Mouse (Mus musculus): ENCODE data around the gene Clrn2. TPM values are rescaled to one million over a fixed set of nuclear protein-coding genes. Genes with fewer than 3 reads are reported as not detected.
"Not testable (repeated sequence)": the region's sequence is repeated elsewhere in the genome, so short reads cannot be mapped to it uniquely, and the experiment has no call there.

Gene Clrn2
- 0.18 and 0.50 TPM in 2 replicates for polyA plus RNA-seq (2015; fragmentation: Nextera tagmentation; extraction: Ambion mirVana)

GRCm38 (mm10) chr5:45453451-45453850, at the start of gene Clrn2:
Gene Clrn2 (plus strand): TSS chr5:45453751.
- no peak within 1 kb of the TSS for H3K9ac ChIP-seq
- peaks cover 13% of the 10 kb centered on the region for H3K4me1 ChIP-seq
- H3K9me3 ChIP-seq: no peaks in the 10 kb centered on the region
- H3K36me3 ChIP-seq (replicated peaks): no peaks in the 10 kb centered on the region
- no peaks in the 10 kb centered on the region for H3K27me3 ChIP-seq (replicated peaks)
- H3K4me3 ChIP-seq: no peak within 1 kb of the TSS
- WGBS: 73% methylated on average over 6 of the region's 6 CpGs
- H3K27ac ChIP-seq: no peak within 1 kb of the TSS
- H3K4me2 ChIP-seq: no peak within 1 kb of the TSS
- ATAC-seq (replicated peaks): no peak

- Histone ChIP-seq H3K36me3 (replicated peaks) (no peaks in the 10 kb centered on the region), H3K27me3 (replicated peaks) (no peaks in the 10 kb centered on the region), H3K4me3 (no peak overlapping the region), H3K9ac (no peak overlapping the region), H3K27ac (no peak overlapping the region), H3K9me3 (no peaks in the 10 kb centered on the region), H3K4me1 (0 out of 2 replicates have a peak, but pooled peaks cover 5% of the 10 kb centered on the region), H3K4me2 (no peak overlapping the region)
- ATAC-seq (replicated peaks): no peak
- 74% methylated on average over 2 of the region's 2 CpGs for WGBS
Measured at GRCm38 (mm10) chr5:45406129-45406528, 47.4 kb upstream of the Clrn2 start.

DNA sequence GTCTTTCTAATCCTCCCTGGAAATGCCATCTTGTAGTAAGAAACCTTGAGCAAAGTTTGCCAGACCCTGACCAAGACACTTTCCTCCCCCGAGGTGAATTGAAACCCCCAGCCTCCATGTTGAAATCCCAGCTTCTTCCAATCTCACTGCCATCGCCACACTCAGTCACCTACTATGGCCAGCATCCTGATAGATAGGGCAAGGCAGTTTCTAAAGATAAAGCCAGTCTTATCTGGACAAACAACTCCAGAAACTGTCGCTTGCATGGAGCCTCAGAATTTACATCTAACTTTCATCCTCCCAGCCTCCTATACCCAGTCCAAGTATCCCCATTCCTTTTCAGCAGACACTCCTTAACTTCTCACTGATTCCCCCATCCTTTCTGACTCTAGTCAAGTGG, 37.1 kb upstream of the Clrn2 start:
- 95% methylated on average over 3 of the region's 3 CpGs for WGBS
- no peak overlapping the region for H3K4me3 ChIP-seq
- H3K4me2 ChIP-seq: no peak overlapping the region
- H3K36me3 ChIP-seq (replicated peaks): no peaks in the 10 kb centered on the region
- no peak for ATAC-seq (replicated peaks)
- H3K9ac ChIP-seq: no peak overlapping the region
- no peaks in the 10 kb centered on the region for H3K9me3 ChIP-seq
- no peaks in the 10 kb centered on the region for H3K4me1 ChIP-seq
- H3K27ac ChIP-seq: no peak overlapping the region
- no peaks in the 10 kb centered on the region for H3K27me3 ChIP-seq (replicated peaks)

- ATAC-seq (replicated peaks): no peak
- H3K27ac ChIP-seq: no peak overlapping the region
- no peak overlapping the region for H3K4me3 ChIP-seq
- no peak overlapping the region for H3K9ac ChIP-seq
- H3K36me3 ChIP-seq (replicated peaks): no peaks in the 10 kb centered on the region
- H3K27me3 ChIP-seq (replicated peaks): no peaks in the 10 kb centered on the region
- 84% methylated on average over 3 of the region's 3 CpGs for WGBS
- H3K4me1 ChIP-seq: no peaks in the 10 kb centered on the region
- no peak overlapping the region for H3K4me2 ChIP-seq
- H3K9me3 ChIP-seq: no peaks in the 10 kb centered on the region
Measured at GRCm38 (mm10) chr5:45417859-45418443, 35.6 kb upstream of the Clrn2 start.

GRCm38 (mm10) chr5:45419841-45420638, 33.5 kb upstream of the Clrn2 start:
- no peak for ATAC-seq (replicated peaks)
- WGBS: 78% methylated on average over 10 of the region's 10 CpGs
- H3K9me3 ChIP-seq: no peaks in the 10 kb centered on the region

DNA sequence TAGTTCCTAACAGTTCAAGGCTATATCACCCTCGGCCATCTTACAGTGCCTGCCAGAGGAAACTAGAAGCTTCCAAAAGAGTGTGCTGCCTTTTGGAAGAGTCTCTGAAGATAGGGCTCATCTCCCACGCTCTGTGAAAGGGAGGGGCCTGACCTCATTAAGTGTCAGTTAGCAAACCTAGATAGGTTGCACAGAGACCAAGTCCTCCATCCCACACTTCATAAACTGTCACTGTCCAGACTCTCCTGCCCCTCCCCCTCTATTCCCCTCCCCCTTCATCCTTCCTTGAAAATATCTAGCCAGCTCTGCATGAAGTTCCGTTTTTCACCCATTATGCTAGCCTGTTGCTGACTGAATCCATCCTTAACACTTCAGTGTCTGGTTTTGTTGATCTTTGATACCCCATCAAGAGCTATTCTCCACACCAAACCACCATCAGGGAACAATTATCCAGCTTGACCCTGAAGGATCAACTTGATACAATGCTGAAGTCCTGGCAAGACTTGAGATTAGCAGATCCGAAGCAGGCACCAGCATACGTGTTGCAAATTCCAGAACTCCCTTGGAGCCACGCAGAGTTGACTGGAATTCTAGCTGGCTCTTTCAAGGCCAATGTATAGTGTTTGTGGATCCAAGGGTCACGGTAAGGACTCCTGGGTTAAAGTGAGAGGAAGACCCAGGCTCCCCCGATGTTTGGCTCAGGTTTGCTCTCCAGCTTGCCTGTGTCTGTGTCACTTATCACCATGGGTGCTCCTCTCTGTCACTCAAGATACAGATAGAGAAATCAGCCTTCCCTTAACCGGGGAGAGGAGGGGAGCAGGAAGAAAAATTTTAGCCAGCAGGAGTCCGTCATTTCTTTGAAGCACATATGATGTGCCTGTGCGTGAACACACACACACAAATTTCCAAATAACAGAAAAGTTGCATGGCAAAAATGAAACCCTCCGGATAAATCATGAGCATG, 31.4 kb upstream of the Clrn2 start:
- WGBS: 81% methylated on average over 12 of the region's 12 CpGs
- peaks cover 2% of the 10 kb centered on the region; the same call in 1 of the 2 replicates for H3K4me1 ChIP-seq
- no peaks in the 10 kb centered on the region for H3K27me3 ChIP-seq (replicated peaks)
- no peaks in the 10 kb centered on the region for H3K36me3 ChIP-seq (replicated peaks)
- H3K9me3 ChIP-seq: no peaks in the 10 kb centered on the region
- no peak overlapping the region for H3K27ac ChIP-seq
- H3K4me2 ChIP-seq: no peak overlapping the region
- H3K9ac ChIP-seq: no peak overlapping the region
- ATAC-seq (replicated peaks): no peak
- no peak overlapping the region for H3K4me3 ChIP-seq

More at GRCm38 (mm10) chr5:45419841-45420638, 33.5 kb upstream of the Clrn2 start:
- Histone ChIP-seq H3K9ac (no peak overlapping the region), H3K36me3 (replicated peaks) (no peaks in the 10 kb centered on the region), H3K4me3 (no peak overlapping the region), H3K27ac (no peak overlapping the region), H3K27me3 (replicated peaks) (no peaks in the 10 kb centered on the region), H3K4me2 (no peak overlapping the region), H3K4me1 (peaks cover 2% of the 10 kb centered on the region; the same call in 1 of the 2 replicates)

DNA sequence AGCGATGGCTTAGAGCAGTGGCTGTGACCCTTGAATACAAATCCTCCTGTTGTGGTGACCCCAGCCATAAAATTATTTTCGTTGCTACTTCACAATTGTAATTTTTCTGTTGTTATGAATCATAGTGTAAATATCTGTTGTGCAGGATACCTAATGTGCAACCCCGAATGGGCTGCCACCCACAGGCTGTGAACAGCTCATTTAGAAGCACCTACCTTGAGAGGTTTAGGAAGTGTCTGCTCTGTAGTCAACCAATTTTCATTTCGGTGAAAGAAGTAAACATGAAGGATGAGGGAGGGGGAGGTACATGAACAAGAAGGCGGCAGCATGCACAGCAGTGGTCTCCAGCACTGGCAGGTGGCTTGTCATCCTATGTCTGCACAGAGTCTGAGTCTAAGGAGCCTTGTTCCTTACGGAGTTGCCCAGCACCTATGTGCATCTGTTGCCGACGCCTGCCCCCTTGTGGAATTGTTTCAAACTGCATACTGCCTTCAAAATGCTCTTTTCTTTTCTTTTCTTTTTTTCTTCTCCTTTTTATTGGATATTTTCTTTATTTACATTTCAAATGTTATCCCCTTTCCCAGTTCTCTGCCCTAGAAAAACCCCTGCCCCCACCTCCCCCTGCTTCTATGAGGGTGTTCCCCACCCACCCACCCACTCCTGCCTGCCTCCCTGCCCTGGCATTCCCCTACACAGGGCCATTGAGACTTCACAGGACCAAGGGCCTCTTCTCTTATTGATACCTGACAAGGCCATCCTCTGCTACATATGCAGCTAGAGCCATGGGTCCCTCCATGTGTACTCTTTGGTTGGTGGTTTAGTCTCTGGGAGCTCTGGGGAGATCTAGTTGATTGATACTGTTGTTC, 29.3 kb upstream of the Clrn2 start:
- H3K4me3 ChIP-seq: no peak overlapping the region
- peak; percentile 96 for ATAC-seq (replicated peaks)
- no peaks in the 10 kb centered on the region for H3K27me3 ChIP-seq (replicated peaks)
- peaks cover 2% of the 10 kb centered on the region; the same call in 1 of the 2 replicates for H3K4me1 ChIP-seq
- 0 out of 2 replicates have a peak overlapping the region, but pooled peaks have one; percentile 14 for H3K9ac ChIP-seq
- H3K27ac ChIP-seq: no peak overlapping the region
- no peak overlapping the region for H3K4me2 ChIP-seq
- 41% methylated on average over 8 of the region's 8 CpGs for WGBS
- H3K36me3 ChIP-seq (replicated peaks): no peaks in the 10 kb centered on the region
- no peaks in the 10 kb centered on the region for H3K9me3 ChIP-seq

DNA sequence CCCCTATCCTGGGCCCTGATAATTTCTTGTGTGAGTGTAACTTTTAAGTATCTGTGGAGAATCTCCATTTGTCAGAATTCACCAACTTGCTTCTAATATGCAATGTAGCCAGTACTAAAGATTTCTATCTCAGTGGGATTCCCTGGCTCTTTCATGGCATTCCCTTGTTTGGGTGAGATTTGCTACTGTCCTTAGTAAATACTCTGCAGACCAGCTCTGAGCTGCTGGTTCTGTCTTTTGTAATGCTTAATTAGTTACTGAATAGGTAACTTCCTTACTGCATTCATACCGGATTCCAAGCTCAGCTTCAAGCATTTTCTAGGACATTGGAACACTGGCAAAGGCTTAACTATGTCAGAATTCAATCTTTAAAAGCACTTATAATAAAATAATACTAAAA, 27.8 kb upstream of the Clrn2 start:
- not testable (repeated sequence) for H3K4me1 ChIP-seq; H3K4me2 ChIP-seq; H3K9me3 ChIP-seq; H3K4me3 ChIP-seq; H3K9ac ChIP-seq; H3K36me3 ChIP-seq (replicated peaks); ATAC-seq (replicated peaks); H3K27me3 ChIP-seq (replicated peaks); H3K27ac ChIP-seq
- 27% methylated on average over 1 of the region's 1 CpGs for WGBS

GRCm38 (mm10) chr5:45426416-45427034, 27.0 kb upstream of the Clrn2 start:
- Histone ChIP-seq H3K4me2 (no peak overlapping the region), H3K4me3 (no peak overlapping the region), H3K9ac (no peak overlapping the region), H3K36me3 (replicated peaks) (no peaks in the 10 kb centered on the region), H3K27me3 (replicated peaks) (no peaks in the 10 kb centered on the region), H3K9me3 (no peaks in the 10 kb centered on the region), H3K27ac (no peak overlapping the region), H3K4me1 (peaks cover 2% of the 10 kb centered on the region; the same call in 1 of the 2 replicates)
- 84% methylated on average over 1 of the region's 1 CpGs for WGBS
- ATAC-seq (replicated peaks): no peak

GRCm38 (mm10) chr5:45427891-45428290, 25.7 kb upstream of the Clrn2 start:
- no peak for ATAC-seq (replicated peaks)
- Histone ChIP-seq H3K27ac (no peak overlapping the region), H3K27me3 (replicated peaks) (no peaks in the 10 kb centered on the region), H3K9me3 (no peaks in the 10 kb centered on the region), H3K4me3 (no peak overlapping the region), H3K4me2 (no peak overlapping the region), H3K9ac (no peak overlapping the region), H3K36me3 (replicated peaks) (no peaks in the 10 kb centered on the region), H3K4me1 (peaks cover 2% of the 10 kb centered on the region; the same call in 1 of the 2 replicates)
- 94% methylated on average over 7 of the region's 7 CpGs for WGBS
